In genomic region chr11:116814076-116814883, GRCm38 (mm10) we compare ENCODE assay signal across 9 mouse cellular contexts. TPM values are rescaled to one million over a fixed set of nuclear protein-coding genes. Genes with fewer than 3 reads are reported as not detected.
DNase-seq lines count a peak whose midpoint lies in the region; ATAC-seq lines count a peak whose summit lies in the region.
"Had no signal": no experiment of that assay in that cellular context is flagged by ENCODE, and none has a peak within 500 bp of the region (broad histone marks: within the 10 kb centered on the region; RNA-seq: fewer than 3 reads in every experiment).

No protein-coding gene starts in this region.

- H3K27me3 ChIP-seq in forebrain, embryonic 12.5 days = peaks cover 6% of the 10 kb centered on the region; the same call in 1 of the 2 replicates
- no peaks in the 10 kb centered on the region for H3K27me3 ChIP-seq in midbrain, embryonic 13.5 days

- H3K9ac ChIP-seq in forebrain, embryonic 12.5 days = peak overlapping the region; percentile 33; the same call in 1 of the 2 replicates
- peak overlapping the region; percentile 50 for H3K9ac ChIP-seq in midbrain, embryonic 13.5 days (replicated peaks)

- DNase-seq in spleen, adult 18-20 months = peak; percentile 29 to 46
- no peak for DNase-seq in spleen, adult 12 weeks (ENCODE audit: low spot score)
- peak; percentile 78 to 80 for DNase-seq in heart, postnatal 14 days
- peak; percentile 83 to 88 for DNase-seq in kidney, postnatal 4 days
- no peak for DNase-seq in thymus, postnatal 25 days

- intact Hi-C loops in heart, postnatal 14 days (cut with DNase I) = no loop called here

- peak overlapping the region; percentile 90 for H3K27ac ChIP-seq in forebrain, embryonic 12.5 days
- peak overlapping the region; percentile 98 for H3K27ac ChIP-seq in midbrain, embryonic 13.5 days

- WGBS in forebrain, embryonic 12.5 days = 4% methylated on average over 20 of the region's 20 CpGs
- 2% methylated on average over 20 of the region's 20 CpGs for WGBS in midbrain, embryonic 13.5 days

- ATAC-seq in forebrain, embryonic 12.5 days (ENCODE audit: low FRiP score) = 0 out of 2 replicates have a peak, but pooled peaks have one; percentile 10
- no peak for ATAC-seq in midbrain, embryonic 13.5 days
- no peak for ATAC-seq in activated CD4-positive, CD25-positive, alpha-beta regulatory T cell, adult 4 months

- no peaks in the 10 kb centered on the region for H3K9me3 ChIP-seq in forebrain, embryonic 12.5 days
- H3K9me3 ChIP-seq in midbrain, embryonic 13.5 days = no peaks in the 10 kb centered on the region

- peak overlapping the region; percentile 15 for H3K4me2 ChIP-seq in forebrain, embryonic 12.5 days
- H3K4me2 ChIP-seq in midbrain, embryonic 13.5 days (replicated peaks) = peak overlapping the region; percentile 56

- H3K36me3 ChIP-seq in forebrain, embryonic 12.5 days (replicated peaks) = no peaks in the 10 kb centered on the region
- H3K36me3 ChIP-seq in midbrain, embryonic 13.5 days = no peaks in the 10 kb centered on the region

- peaks cover 64% of the 10 kb centered on the region for H3K4me1 ChIP-seq in forebrain, embryonic 12.5 days
- peaks cover 59% of the 10 kb centered on the region for H3K4me1 ChIP-seq in midbrain, embryonic 13.5 days (replicated peaks)

- H3K4me3 ChIP-seq in forebrain, embryonic 12.5 days (replicated peaks) = no peak overlapping the region
- no peak overlapping the region for H3K4me3 ChIP-seq in midbrain, embryonic 13.5 days (replicated peaks)

RNA-seq across cellular contexts. Expression of gene Mxra7, which starts 13.6 kb away (rescaled TPM):
- 22.5 and 25.9 TPM in 2 replicates for polyA plus RNA-seq in forebrain, embryonic 12.5 days (2016; fragmentation: Nextera tagmentation; extraction: Ambion mirVana)
- 10 to 100 TPM; 27.7 to 32.1 TPM for total RNA-seq in heart, postnatal 14 days (2021)
- 32.5 and 40.4 TPM in 2 replicates for polyA plus RNA-seq in midbrain, embryonic 13.5 days (2015; fragmentation: Nextera tagmentation; extraction: Ambion mirVana)
- polyA plus RNA-seq in activated CD4-positive, CD25-positive, alpha-beta regulatory T cell, adult 4 months (2017; shearing (Covaris generic)) = not detected
- total RNA-seq: neutrophil, adult 5-6 weeks had no signal

RNA-seq across cellular contexts. Expression of gene Mettl23, which starts 28.8 kb away (rescaled TPM):
- polyA plus RNA-seq in forebrain, embryonic 12.5 days (2016; fragmentation: Nextera tagmentation; extraction: Ambion mirVana) = 65.5 and 65.8 TPM in 2 replicates
- 10 to 100 TPM; 37.3 to 37.8 TPM for total RNA-seq in heart, postnatal 14 days (2021)
- 79.0 and 80.0 TPM in 2 replicates for polyA plus RNA-seq in midbrain, embryonic 13.5 days (2015; fragmentation: Nextera tagmentation; extraction: Ambion mirVana)
- polyA plus RNA-seq in activated CD4-positive, CD25-positive, alpha-beta regulatory T cell, adult 4 months (2017; shearing (Covaris generic)) = 100 to 1,000 TPM; 105 to 149 TPM

RNA-seq across cellular contexts. Expression of gene Jmjd6, which starts 29.0 kb away (rescaled TPM):
- polyA plus RNA-seq in forebrain, embryonic 12.5 days (2016; fragmentation: Nextera tagmentation; extraction: Ambion mirVana) = 87.8 and 93.5 TPM in 2 replicates
- 10 to 100 TPM; 34.4 to 37.3 TPM for total RNA-seq in heart, postnatal 14 days (2021)
- polyA plus RNA-seq in midbrain, embryonic 13.5 days (2015; fragmentation: Nextera tagmentation; extraction: Ambion mirVana) = 78.7 and 84.0 TPM in 2 replicates
- 10 to 100 TPM; 50.0 to 55.7 TPM for polyA plus RNA-seq in activated CD4-positive, CD25-positive, alpha-beta regulatory T cell, adult 4 months (2017; shearing (Covaris generic))

RNA-seq across cellular contexts. Expression of gene Mfsd11, which starts 38.0 kb away (rescaled TPM):
- 33.7 and 40.2 TPM in 2 replicates for polyA plus RNA-seq in forebrain, embryonic 12.5 days (2016; fragmentation: Nextera tagmentation; extraction: Ambion mirVana)
- total RNA-seq in heart, postnatal 14 days (2021) = 10 to 100 TPM; 39.8 to 40.4 TPM
- 48.3 and 48.8 TPM in 2 replicates for polyA plus RNA-seq in midbrain, embryonic 13.5 days (2015; fragmentation: Nextera tagmentation; extraction: Ambion mirVana)
- polyA plus RNA-seq in activated CD4-positive, CD25-positive, alpha-beta regulatory T cell, adult 4 months (2017; shearing (Covaris generic)) = 10 to 100 TPM; 18.9 to 21.1 TPM

RNA-seq across cellular contexts. Expression of gene Srsf2, which starts 38.6 kb away (rescaled TPM):
- 902 and 945 TPM in 2 replicates for polyA plus RNA-seq in forebrain, embryonic 12.5 days (2016; fragmentation: Nextera tagmentation; extraction: Ambion mirVana)
- total RNA-seq in heart, postnatal 14 days (2021) = 100 to 1,000 TPM; 125 to 133 TPM
- polyA plus RNA-seq in midbrain, embryonic 13.5 days (2015; fragmentation: Nextera tagmentation; extraction: Ambion mirVana) = 648 and 659 TPM in 2 replicates
- polyA plus RNA-seq in activated CD4-positive, CD25-positive, alpha-beta regulatory T cell, adult 4 months (2017; shearing (Covaris generic)) = 100 to 1,000 TPM; 256 to 305 TPM

Comparison
In these comparisons a context has a peak if more than half of its experiments do, and no peak if none do; other contexts are left out.
1. DNase-seq: peak in spleen, adult 18-20 months (2 of 2), heart, postnatal 14 days (2 of 2) and kidney, postnatal 4 days (2 of 2); none in spleen, adult 12 weeks (single experiment) and thymus, postnatal 25 days (single experiment).
2. RNA of gene Mxra7, which starts 13.6 kb away (polyA plus RNA-seq): 32.5 to 40.4 TPM in midbrain, embryonic 13.5 days and 22.5 to 25.9 TPM in forebrain, embryonic 12.5 days; not detected in activated CD4-positive, CD25-positive, alpha-beta regulatory T cell, adult 4 months; every median in the first group is over 10 times any median in the second.